Mouse (Mus musculus) limb, embryonic 14.5 days (tissue): ENCODE measurements around the gene Col17a1. TPM values are rescaled to one million over a fixed set of nuclear protein-coding genes. Genes with fewer than 3 reads are reported as not detected.

ENCODE experiments used
- ATAC-seq: fragments of 200-750 bp; cut with Nextera tagmentation; 2 replicates; pipeline ENCODE4 v1.8.0; 2017; ENCODE audit warnings: low read depth, moderate number of reproducible peaks, moderate TSS enrichment; ENCODE audit not compliant: low FRiP score
- DNase-seq: peaks from one replicate; pipeline ENCODE4 v3.0.0-alpha.2; 2015; ENCODE audit warnings: low spot score
- H3K27ac ChIP-seq: fragments of 300-500 bp; sonication (generic); replicated peaks from 2 replicates; pipeline ENCODE4 v1.5.1; 2014; ENCODE audit warnings: low read depth, mild to moderate bottlenecking, low read length, moderate library complexity, mixed read lengths
- H3K27me3 ChIP-seq: fragments of 300-500 bp; sonication (generic); 2 replicates; pipeline ENCODE4 v1.6.1; 2014; ENCODE audit warnings: low read length, mixed read lengths; ENCODE audit not compliant: control insufficient read depth, insufficient read depth
- H3K36me3 ChIP-seq: fragments of 300-500 bp; sonication (generic); 2 replicates; pipeline ENCODE4 v1.6.1; 2014; ENCODE audit warnings: mild to moderate bottlenecking, low read length, moderate library complexity, mixed read lengths; ENCODE audit not compliant: control insufficient read depth, insufficient read depth
- H3K4me1 ChIP-seq: fragments of 300-500 bp; sonication (generic); 2 replicates; pipeline ENCODE4 v1.6.1; 2014; ENCODE audit warnings: antibody characterized with exemption, low read length, mixed read lengths; ENCODE audit not compliant: control insufficient read depth, insufficient read depth
- H3K4me2 ChIP-seq: fragments of 300-500 bp; sonication (generic); replicated peaks from 2 replicates; pipeline ENCODE4 v1.6.1; 2014; ENCODE audit warnings: low read depth, mild to moderate bottlenecking, low read length, moderate library complexity; ENCODE audit not compliant: severe bottlenecking
- H3K4me3 ChIP-seq: fragments of 300-500 bp; sonication (generic); replicated peaks from 2 replicates; pipeline ENCODE4 v1.5.1; 2014; ENCODE audit warnings: low read length
- H3K9ac ChIP-seq: fragments of 300-500 bp; sonication (generic); 2 replicates; pipeline ENCODE4 v1.6.1; 2014; ENCODE audit warnings: mild to moderate bottlenecking, low read depth, low read length, moderate library complexity; ENCODE audit not compliant: severe bottlenecking
- H3K9me3 ChIP-seq: fragments of 300-500 bp; sonication (generic); 2 replicates; pipeline ENCODE4 v1.6.1; 2016; ENCODE audit warnings: low read length; ENCODE audit not compliant: control insufficient read depth
- POLR2A ChIP-seq: fragments of 200-500 bp; IDR thresholded peaks from 2 replicates; pipeline ENCODE4 v1.8.0; 2012; ENCODE audit warnings: inconsistent platforms, mild to moderate bottlenecking, moderate library complexity, borderline replicate concordance; ENCODE audit not compliant: insufficient read depth, insufficient read length; ENCODE audit errors: extremely low read depth
- WGBS: fragments of 180-500 bp; shearing (Covaris S2); extraction: QIAGEN DNeasy Blood & Tissue Kit; methylation state at CpG from one replicate; pipeline ENCODE4 v1.1.7; 2014; 5-methylcytosine and 5-hydroxymethylcytosine counted together
- polyA plus RNA-seq, 2 experiments: library from polyadenylated mRNA; depleted of rRNA in 1 of 2; stranded (reverse) in 1 of 2; unstranded in 1 of 2; fragments of >200 nt; fragmentation: Nextera tagmentation in 1 of 2; extraction: Ambion mirVana in 1 of 2; gene quantifications; 2 replicates each; pipeline versions ENCODE4 v1.2.1 to v1.2.3; 2012 to 2014

Gene Col17a1
- polyA plus RNA-seq, 2 experiments: 31.1 to 35.3 TPM

DNA sequence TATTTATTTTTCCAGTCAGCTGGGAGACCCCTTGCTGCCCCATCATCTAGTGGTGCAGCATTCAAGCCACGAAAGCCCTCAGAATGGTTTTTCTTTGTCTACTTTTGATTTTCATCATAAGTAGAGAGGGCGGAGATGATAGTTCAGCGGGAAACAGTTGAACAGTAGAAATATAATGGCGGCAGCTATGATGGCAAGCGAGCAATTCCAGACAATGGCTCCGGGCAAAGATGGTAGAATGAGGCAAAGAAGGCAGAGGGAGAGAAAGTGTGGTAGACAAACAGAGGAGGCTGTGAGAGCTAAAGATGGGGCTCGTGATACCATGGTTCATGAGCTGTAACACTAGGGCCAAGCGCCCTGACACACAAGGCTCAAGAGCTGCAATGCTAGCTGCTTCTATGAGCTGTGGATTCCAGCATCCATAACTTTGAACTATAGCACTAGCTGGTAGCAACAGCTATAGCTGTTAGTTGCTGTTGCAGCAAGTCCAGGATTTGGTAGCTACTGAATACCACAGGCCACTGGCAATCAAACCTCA, 13.9 kb upstream of the Col17a1 start:
- Histone ChIP-seq H3K9ac (no peak overlapping the region), H3K4me2 (no peak overlapping the region), H3K4me1 (no peaks in the 10 kb centered on the region), H3K27me3 (no peaks in the 10 kb centered on the region), H3K4me3 (no peak overlapping the region), H3K36me3 (no peaks in the 10 kb centered on the region), H3K27ac (no peak overlapping the region), H3K9me3 (no peaks in the 10 kb centered on the region)
- DNase-seq (no peak), ATAC-seq (no peak)
- TF ChIP-seq POLR2A: no peak
- 94% methylated on average over 8 of the region's 8 CpGs for WGBS

DNA sequence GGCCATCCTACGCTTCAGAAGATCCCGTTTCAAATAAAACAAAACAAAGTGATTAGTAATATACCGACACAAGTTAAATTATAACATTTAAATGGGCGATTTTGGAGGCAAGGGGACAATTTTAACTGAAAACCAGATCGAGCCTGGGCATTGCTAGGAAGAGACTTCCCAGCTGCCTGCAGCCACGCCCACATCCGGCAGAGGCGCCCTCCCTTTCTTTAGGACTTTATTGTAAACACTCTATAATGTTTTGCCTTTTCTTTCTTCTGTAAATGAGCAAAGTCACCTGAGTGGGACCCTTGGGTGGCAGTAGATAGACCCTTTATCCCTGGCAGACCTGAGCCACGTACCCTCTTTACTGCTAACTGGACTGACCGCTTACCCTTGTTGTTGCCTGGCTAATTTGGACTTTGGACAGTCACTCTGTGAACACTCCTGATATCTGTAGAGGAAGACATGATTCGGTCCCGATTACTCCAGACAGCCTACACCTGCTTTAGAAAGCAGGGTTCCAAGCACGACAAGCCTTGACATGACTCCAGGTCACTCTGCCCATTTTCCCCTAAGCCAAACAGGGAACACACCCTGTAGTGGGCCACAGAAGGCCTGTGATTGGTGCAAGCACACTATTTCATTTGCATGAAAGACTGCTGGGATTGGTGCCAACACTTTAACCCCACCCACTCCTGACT, 13.3 kb upstream of the Col17a1 start:
- Histone ChIP-seq H3K36me3 (no peaks in the 10 kb centered on the region), H3K27me3 (no peaks in the 10 kb centered on the region), H3K27ac (no peak overlapping the region), H3K4me2 (no peak overlapping the region), H3K9me3 (no peaks in the 10 kb centered on the region), H3K4me3 (no peak overlapping the region), H3K4me1 (no peaks in the 10 kb centered on the region), H3K9ac (no peak overlapping the region)
- no peak for DNase-seq
- WGBS: 67% methylated on average over 13 of the region's 13 CpGs
- no peak for ATAC-seq
- no peak for TF ChIP-seq POLR2A

DNA sequence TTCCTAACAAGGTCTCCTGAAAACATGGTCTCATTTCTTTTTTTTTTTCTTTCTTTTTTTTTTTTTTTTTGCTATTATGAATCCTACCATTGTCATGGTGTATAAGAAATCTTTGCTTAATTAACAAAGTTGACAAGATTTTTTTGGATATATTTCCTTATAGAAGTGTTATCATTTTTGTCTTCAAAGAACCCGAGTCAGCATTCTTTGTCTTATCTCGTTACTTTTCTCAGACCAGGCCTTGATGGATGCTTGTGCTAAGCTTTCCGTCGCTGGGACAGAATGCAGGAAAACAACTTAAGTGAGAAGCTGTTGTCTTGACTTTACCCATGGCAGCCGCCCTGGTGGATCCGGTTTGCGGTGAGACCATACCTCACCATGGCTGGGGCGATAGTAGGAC, 8.6 kb upstream of the Col17a1 start:
- ATAC-seq (no peak), DNase-seq (no peak)
- no peaks in the 10 kb centered on the region for H3K4me1 ChIP-seq
- no peak overlapping the region for H3K27ac ChIP-seq
- no peak overlapping the region for H3K4me2 ChIP-seq
- 87% methylated on average over 8 of the region's 8 CpGs for WGBS
- H3K9ac ChIP-seq: no peak overlapping the region
- no peaks in the 10 kb centered on the region for H3K27me3 ChIP-seq
- no peaks in the 10 kb centered on the region for H3K36me3 ChIP-seq
- no peaks in the 10 kb centered on the region for H3K9me3 ChIP-seq
- no peak overlapping the region for H3K4me3 ChIP-seq
- TF ChIP-seq POLR2A: no peak

DNA sequence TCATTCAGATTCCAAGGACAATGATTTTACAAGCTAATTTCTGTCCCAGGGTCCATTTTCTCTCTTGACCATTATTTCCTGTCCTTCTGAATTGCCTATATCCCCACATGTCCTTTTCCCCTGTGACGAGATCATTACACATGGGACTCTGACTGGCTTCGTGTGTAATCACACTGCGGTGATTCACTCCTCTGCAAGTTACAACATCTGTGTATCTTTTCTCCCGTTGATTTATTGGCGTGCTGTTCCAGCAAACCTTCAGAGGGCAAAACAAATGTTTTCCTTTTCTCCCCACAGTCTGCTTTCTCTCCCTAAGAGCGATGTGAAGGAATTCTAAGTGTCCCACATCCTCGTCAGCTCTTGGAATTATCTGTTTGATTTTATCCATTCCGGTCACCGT, 7.8 kb upstream of the Col17a1 start:
- H3K27me3 ChIP-seq: no peaks in the 10 kb centered on the region
- 53% methylated on average over 9 of the region's 9 CpGs for WGBS
- no peaks in the 10 kb centered on the region for H3K4me1 ChIP-seq
- H3K36me3 ChIP-seq: no peaks in the 10 kb centered on the region
- H3K9me3 ChIP-seq: no peaks in the 10 kb centered on the region
- no peak overlapping the region for H3K4me2 ChIP-seq
- H3K27ac ChIP-seq: no peak overlapping the region
- H3K4me3 ChIP-seq: no peak overlapping the region
- TF ChIP-seq POLR2A: no peak
- ATAC-seq (no peak), DNase-seq (no peak)
- H3K9ac ChIP-seq: no peak overlapping the region

DNA sequence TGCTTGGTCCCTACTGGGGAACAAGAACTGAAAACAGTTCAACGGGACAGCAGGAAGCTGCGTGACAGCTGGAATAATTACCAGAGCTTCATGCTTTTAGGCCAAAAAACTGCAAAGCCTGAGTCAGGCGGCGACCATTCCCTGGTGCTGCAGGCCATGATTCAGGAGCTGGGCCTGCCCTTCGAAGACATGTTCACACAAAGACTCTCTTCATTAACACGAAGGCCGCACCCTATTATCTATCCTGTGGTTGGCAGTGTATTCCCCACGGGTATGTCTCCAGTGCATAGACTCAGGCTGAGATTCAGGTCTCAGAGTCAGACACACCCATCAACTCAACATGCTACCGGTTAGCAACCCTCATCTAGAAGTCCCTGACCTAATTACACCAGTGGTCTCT, 6.4 kb upstream of the Col17a1 start:
- no peak overlapping the region for H3K4me3 ChIP-seq
- 74% methylated on average over 9 of the region's 9 CpGs for WGBS
- H3K27ac ChIP-seq: no peak overlapping the region
- no peaks in the 10 kb centered on the region for H3K9me3 ChIP-seq
- DNase-seq (no peak), ATAC-seq (no peak)
- no peaks in the 10 kb centered on the region for H3K4me1 ChIP-seq
- no peaks in the 10 kb centered on the region for H3K36me3 ChIP-seq
- no peak overlapping the region for H3K9ac ChIP-seq
- H3K27me3 ChIP-seq: no peaks in the 10 kb centered on the region
- no peak overlapping the region for H3K4me2 ChIP-seq
- no peak for TF ChIP-seq POLR2A

DNA sequence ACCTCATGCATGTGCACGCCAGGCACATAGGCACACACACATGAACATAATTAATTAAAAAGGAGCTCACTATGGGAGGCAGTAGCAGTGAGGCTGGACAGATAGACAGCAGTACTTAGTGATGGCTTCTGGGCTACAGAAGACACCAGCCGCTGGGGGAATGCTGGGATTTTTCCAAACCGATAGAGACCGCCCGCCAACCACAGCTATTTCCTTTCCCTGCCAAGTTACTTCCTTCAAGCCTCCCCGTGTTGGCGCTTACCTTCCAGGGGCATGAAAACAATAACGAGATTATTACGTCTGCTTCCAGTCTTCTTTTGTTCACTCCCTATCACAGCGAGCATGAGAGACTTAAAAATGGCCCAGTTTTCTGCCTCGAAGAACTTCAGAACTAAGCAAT, 5.2 kb upstream of the Col17a1 start:
- ATAC-seq (no peak), DNase-seq (no peak)
- H3K36me3 ChIP-seq: no peaks in the 10 kb centered on the region
- 88% methylated on average over 11 of the region's 11 CpGs for WGBS
- no peak overlapping the region for H3K4me2 ChIP-seq
- no peak overlapping the region for H3K4me3 ChIP-seq
- no peak overlapping the region for H3K9ac ChIP-seq
- no peak for TF ChIP-seq POLR2A
- no peaks in the 10 kb centered on the region for H3K9me3 ChIP-seq
- 0 out of 2 replicates have a peak, but pooled peaks cover 2% of the 10 kb centered on the region for H3K4me1 ChIP-seq
- no peak overlapping the region for H3K27ac ChIP-seq
- H3K27me3 ChIP-seq: no peaks in the 10 kb centered on the region
